Mouse (Mus musculus): ENCODE measurements around the gene Por.

- TF ChIP-seq CTCF (IDR thresholded peaks at IDR 0.05; ENCODE audit: low read depth, low read length) (peak; percentile 34; the same call in 1 of the 2 replicates), POLR2A (IDR thresholded peaks at IDR 0.05; ENCODE audit: extremely low read depth, insufficient read depth, low read length) (no peak)
These were observed 45.8 kb downstream of the Por start for GRCm38 (mm10) chr5:135715624-135716023.

Data from liver, adult 2 months (tissue).